Mouse (Mus musculus): ENCODE results near the gene Gsdma. TPM values are rescaled to one million over a fixed set of nuclear protein-coding genes. Genes with fewer than 3 reads are reported as not detected.

The Gsdma gene
- polyA plus RNA-seq, 2 experiments from 2014 or later = 0.20 TPM; not detected in 1

DNA sequence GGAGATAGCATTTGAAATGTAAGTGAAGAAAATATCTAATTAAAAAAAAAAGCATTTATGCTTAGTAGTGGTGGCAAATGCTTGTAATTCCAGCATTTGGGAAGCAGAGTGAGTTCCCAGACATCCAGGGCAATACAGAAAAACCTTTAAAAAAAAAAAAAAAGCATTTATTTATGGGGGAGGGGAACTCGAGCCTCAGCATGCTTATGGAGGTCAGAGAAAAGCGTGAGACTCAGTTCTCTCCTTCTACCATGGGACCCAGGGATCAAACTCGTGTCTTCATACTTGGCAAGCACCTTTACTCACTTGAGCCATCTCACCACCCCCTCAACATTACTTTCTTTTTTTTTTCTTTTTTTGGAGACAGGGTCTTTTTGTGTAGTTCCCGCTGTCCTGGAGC lies 17.0 kb downstream of the Gsdma start:
- ATAC-seq = no peak

DNA sequence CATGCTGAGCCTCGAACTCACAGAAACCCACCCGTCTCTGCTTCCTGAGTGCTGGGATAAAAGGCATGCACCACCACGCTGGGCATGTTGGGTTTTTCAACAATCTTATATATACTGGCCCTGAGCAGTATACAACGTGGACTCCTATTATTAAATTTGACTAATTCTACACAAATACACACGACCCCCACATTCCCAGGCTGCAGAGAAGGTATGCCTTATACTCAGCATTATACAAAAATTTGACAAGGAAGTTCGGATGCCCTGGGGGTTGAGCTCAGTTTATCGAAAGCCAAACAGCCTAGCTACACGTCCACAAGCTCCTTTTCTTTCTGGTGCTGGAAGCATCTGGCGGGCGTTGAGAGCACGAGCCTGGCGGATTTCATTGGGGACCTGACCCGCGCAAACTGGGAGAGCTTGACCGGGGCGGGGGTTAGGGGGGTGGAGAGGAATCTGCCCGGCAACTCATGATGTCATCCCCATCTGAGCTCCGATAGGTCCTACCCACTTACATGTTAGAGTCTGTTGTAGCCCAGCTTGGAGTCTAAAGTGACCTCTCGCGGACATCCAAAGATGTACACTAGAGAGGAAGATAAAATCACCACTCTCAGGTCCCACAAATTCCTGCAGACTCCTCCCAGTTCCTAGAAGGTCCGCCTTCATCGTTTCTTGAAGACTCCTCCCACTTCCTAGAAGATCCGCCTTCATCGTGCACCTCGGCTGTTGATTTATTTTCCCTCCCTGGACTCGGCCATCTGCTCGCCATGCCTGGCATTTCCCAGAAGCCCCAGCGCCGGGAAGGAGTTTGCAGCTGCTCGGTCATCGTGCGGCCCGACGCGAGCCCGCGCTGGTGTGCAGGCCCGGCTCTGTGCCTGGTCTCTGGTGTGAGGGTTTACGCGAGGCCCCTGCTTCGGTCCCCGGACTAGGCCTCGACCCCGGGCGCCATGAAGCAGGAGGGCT lies 17.9 kb downstream of the Gsdma start, which contains the start of gene Psmd3:
Psmd3 (plus strand) TSS at position 769 of the 960 bp plus-strand sequence.
- peak; percentile 88 for ATAC-seq

DNA sequence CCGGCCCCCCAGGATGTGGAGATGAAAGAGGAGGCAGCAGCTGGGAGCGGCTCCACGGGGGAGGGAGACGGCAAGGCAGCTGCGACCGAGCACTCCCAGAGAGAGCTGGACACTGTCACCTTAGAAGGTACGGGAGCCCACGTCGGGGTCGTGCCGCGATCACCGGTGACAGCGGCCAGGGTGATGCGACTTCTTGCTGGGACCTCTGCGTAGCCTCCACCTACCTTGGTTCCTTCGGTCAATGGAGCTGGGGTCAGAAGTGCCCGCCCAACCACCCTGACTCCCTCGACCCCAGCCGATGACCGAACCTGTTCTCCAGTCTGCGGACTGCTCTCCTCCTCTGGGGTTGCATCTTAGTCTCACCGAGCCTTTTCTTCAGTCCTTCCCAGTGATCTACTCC lies 18.7 kb downstream of the Gsdma start:
- no peak for ATAC-seq

DNA sequence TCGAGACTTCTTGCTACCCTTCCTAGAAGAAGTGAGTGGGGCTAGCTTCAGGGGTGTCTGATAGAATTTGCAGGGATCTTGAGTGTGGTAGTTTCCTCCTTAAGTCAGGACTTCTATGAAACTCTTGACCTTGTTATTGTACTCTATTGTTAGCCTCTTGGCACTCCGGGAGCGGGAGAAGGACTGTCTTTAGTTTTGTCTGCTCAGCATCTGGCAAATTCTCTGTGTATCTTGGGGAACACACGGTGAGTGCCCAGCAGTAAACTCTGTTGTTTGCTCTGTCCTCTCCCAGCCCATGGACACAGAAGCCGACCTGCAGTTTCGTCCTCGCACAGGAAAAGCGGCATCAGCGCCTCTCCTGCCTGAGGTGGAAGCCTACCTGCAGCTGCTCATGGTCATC lies 21.5 kb downstream of the Gsdma start:
- no peak for ATAC-seq

DNA sequence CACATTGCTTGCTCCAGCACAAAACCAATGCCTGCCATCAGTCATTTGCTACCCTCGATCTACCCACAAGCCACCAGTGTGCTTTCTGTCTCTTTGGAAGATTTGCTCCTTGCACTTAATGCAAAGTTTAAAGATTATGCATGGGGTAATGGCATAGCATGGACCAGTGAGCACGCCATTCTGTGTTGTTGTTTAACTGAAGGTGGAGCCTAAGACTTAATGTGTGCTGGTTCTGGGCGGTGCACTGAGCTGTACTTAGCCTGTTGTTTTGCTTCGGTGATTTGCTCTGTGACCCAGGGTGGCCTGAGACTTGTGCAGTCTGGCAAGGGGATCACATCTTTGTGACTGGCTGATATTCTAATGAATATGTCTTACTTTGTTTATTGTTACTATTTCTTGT lies 22.8 kb downstream of the Gsdma start:
- no peak for ATAC-seq

DNA sequence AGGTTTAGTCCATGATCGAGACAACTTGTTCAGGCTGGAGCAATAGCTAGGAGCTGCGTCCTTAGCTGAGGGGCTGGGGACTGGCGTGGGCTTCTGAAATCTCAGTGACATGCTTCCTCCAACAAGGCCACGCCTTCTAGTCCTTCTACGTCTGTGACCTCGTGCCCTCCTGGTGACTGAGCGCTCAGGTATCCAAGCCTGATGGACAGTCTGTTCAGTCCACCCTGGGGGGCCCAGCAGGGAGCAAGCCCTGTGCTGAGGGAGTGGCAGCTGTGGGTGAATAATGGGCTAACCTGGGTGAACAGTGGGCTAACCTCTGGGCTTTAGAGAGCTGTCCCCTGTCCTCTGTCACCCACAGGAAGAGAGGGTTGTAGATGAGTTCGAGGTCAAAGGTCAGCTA lies 23.9 kb downstream of the Gsdma start:
- no peak for ATAC-seq

DNA sequence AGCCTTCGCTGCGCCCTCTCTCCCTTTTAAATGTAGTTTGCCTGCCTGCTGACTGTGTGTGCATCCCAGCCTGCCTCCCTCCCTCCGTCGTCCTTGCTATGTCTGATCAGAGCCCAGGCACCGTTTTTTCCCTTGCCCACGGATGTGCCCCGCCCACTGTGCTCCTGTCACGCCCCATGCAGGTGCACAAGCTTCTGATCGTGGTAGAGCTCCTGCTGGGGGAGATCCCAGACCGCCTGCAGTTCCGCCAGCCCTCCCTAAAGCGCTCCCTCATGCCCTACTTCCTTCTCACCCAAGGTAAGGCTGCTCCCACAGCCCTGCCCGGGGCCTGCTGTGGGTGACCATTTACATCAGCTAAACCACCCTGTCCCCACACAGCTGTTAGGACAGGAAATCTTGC lies 29.1 kb downstream of the Gsdma start:
- ATAC-seq = no peak

DNA sequence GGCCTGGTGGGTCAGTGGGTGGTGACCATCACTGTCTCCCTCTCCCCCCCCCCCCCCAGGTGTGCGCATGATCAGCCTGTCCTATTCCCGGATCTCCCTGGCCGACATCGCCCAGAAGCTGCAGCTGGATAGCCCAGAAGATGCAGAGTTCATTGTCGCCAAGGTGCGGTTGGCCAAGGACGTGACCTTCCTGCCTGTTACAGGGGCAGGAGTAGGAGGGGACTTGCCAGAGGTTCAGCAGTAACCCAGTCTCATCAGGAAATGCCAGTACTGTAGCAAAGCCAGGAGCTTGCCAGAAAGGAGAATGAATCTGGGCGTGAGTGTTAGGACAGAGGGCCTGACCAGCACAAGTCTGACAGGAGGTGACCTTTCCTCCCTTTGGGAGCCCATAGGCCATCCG lies 29.6 kb downstream of the Gsdma start:
- ATAC-seq = no peak

DNA sequence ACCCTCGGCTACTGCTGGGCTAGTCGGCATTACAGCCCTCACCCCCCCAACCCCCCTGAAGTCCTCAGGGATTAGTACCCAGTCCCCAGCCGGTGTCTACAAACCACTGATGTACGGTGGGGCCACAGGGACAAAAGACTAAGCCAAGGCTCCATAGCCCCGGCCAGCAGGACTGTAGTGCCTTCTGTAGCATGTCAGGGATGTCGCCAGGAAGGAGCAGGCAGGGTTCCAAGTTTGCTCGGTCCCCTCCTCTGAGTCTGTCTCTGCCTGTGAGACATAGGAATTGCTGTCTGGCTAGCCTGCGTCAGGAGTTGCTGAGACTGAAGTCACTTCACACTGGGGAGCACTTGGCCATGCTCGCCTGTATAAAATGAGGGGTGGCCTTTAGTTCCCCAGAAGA lies 30.1 kb downstream of the Gsdma start:
- ATAC-seq = no peak

DNA sequence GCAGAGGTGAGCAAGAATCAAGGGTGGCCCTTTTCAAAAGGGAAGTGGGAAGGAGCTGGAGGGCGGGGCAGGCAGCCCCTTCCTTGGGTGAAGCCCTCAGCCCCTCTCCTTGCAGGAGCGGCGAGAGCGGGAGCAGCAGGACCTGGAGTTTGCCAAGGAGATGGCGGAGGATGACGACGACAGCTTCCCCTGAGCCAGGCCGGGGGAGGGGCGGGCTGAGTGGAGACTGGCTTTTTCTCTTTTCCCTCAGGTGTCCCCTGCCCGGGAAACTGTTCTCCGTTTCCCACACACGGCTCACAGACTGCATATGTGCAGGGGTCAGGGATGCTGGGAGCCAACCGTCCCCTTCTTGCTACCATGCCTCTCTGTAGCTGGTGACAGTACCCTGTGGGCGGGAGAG lies 31.3 kb downstream of the Gsdma start:
- ATAC-seq = no peak

DNA sequence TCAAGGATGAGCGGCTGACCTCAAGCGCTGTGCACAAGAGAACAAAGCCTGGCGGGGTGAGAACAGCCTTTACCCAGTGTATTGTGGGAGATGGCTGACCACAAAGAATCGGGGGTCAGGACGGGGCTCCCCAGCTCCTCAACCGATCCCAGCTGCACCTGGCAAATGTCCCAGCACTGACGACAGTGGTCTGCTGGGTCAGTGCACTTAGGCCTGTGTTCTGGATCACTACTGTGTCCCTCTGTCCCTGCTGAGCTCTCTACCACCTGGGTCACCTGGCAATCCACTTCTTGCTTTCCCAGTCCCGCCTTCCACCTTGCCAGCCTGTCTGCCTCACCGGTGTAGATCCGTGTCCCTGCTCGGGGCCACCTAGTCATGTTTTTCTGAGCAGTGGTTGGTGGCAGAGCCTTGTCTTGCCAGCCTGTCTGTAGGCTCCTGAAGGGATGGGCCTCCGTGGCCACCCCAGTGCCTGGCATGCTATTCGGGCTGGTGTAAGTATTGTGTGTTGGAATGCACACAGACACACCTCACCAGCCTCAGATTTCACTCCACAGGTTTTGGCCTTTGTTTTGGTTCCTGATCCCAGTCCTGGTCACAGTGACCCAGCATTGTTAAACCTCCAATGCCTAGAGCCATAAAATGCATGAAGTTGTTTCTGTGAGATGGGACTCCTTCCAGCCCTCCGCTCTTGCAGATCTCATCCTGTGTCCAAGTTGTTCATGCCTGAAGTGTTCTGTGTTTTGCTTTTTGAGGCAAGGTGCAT lies 32.5 kb downstream of the Gsdma start:
- ATAC-seq = no peak

DNA sequence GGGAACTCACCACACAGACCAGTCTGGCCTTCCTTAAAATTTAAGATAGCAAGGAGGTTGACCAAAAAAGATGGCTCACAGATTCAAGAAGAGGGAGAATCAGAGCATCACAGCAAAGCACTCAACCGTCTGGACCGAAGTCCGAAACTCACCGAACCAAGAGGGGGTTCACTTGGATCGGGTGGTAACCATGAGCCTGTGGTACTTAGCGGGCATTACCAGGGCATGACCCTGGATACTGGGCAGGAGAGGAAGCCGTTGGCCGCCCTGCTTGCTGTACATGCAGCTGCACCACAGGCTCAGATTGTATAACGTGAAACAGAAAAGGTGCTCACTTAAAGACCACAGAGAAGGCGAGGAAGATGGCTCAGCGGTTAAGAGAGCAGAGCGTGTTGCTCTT lies 33.1 kb downstream of the Gsdma start:
- no peak for ATAC-seq

DNA sequence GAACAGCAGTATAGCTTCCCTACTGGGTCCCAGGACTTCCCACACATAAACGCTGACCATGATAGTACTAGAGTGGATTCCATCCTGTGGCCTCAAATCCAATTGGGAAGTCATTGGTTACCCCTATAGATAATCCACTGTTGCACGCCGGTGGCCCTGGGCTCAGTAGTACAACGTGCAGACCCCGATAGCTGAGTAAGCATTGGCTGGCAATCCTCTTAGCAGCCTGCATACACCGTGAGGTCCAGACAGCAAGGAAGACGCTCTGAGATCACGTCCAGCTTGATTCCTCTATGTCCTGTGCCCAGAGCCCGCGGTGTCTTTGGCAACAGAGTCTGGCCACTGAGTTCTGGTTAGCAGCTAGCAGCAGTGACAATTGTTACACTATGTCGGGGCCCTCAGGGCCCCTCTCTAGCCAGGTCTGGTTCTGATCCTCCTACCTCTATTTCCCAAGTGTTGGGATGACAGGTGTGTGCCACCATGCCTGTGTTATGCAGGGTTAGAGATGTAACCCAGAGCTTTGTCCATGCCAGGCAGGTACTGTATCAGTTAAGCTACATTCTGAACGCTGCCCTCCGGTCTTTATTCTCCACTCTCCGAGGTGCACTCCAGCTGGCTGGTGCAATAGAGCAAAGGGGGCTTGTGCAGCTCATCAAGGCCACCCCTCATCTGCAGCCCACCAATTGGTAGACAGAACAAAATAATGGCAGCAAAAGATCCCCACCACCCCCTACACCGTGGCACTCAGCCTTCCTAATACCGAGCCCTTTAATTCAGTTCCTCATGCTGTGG lies 34.9 kb downstream of the Gsdma start:
- ATAC-seq = no peak

DNA sequence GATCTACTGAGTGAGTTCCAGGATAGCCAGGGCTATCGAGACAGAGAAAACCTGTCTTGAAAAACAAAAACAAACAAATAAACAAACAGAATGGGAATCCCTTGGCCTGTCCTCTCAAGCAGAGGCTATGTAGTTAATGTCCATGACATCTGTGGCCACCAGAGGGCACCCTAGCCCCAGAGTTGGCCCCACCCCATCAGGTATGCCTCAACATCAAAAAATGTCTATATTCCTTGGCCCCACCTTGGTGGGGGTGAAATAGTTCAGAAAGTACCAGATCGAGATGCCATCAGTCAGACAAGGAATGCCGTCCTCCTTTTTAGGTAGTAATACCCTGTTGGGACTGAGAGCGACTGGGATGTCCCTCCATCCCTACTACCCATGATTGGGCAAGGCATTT lies 35.8 kb downstream of the Gsdma start:
- peak; percentile 43 for ATAC-seq

DNA sequence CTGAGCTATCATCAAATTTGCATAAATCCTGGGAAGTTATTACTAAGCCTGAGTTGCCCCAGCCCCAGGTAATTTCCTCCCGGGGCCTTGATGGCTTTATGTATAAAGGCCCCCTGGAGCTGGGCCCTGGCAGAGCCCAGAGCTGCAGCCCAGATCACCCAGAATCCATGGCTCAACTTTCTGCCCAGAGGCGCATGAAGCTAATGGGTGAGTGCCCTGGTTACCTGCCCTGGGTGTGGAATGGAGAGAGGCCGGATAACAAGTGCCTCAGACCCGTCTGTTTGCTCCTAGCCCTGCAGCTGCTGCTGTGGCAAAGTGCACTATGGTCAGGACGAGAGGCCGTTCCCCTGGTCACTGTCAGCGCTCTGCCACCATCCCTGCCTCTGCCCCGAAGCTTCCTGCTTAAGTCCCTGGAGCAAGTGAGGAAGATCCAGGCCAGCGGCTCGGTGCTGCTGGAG lies 37.1 kb downstream of the Gsdma start, which contains the start of gene Csf3:
Csf3 (plus strand) TSS at position 51 of the 458 bp plus-strand sequence.
- no peak for ATAC-seq

DNA sequence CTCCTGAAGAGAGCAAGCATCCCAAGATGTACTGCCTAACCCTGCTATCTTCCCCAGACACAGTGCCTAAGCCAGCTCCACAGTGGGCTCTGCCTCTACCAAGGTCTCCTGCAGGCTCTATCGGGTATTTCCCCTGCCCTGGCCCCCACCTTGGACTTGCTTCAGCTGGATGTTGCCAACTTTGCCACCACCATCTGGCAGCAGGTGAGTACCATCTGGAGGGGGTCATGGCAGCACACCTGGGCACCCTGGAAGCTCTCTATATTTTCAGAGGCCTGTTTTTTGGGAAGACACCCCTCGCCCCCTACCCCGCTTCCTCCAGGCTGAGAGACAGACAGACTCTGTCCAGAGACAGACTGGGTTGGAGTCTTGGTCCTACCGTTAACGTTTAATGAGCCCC lies 38.2 kb downstream of the Gsdma start:
- ATAC-seq = no peak

DNA sequence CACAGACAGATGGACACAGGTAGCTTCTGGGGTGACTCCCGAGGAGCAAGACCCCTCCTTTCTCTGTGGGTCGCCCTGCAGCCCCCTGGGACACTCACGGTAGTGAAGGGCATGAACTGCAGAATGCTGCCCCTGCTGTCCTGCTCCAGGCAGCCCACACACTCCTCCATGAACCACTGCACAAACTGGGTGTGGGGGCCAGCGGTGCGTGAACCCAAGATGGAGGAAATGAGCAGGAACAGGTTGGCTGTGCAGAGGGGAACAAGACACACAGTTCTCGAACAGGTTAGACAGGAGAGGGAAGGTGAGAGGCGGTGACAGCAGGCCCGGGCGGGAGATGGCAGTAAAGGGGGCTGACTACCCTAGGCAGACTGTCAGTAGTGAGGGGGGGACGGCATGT lies 40.9 kb downstream of the Gsdma start:
- no peak for ATAC-seq

DNA sequence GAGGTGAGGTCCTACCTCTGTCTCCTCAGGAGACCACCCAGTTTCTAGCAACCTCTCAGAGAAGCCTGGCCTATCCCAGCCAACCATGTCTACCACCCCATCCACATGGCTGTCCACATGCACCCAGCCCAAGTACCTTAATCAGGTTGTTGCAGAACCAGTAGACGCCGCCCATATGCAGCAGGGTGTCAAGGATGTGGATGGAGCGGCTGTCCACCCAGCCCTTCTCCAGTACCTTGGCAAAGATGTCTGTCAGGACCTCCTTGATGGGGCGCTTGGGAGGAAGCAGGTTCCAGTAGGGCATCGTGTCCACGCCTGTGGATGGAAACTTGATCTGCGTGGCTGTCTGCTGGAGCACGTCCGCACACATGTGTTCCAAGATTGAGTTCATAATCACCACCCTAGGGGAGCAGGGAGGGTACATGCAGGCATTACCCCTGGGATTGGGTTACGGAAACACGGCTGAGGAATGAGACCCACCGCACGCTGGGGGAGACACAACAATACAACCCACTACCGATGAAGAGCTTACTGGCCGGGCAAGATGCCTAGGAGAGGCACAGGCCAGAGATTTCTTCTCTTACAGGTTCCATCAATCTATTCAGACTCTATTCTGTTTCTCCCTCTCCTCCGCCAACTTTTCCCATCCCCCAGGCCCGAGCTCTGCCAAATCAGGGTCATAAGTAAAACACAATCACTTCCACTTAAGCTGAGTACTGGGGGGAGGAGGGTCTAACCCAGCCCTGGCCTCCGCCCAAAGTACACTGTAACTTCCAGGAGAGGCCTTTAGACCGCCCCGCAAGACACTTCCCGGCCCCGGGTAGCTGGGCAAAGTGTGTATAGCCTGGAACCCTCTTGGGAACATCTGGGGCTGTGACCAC lies 43.5 kb downstream of the Gsdma start:
- ATAC-seq = no peak

DNA sequence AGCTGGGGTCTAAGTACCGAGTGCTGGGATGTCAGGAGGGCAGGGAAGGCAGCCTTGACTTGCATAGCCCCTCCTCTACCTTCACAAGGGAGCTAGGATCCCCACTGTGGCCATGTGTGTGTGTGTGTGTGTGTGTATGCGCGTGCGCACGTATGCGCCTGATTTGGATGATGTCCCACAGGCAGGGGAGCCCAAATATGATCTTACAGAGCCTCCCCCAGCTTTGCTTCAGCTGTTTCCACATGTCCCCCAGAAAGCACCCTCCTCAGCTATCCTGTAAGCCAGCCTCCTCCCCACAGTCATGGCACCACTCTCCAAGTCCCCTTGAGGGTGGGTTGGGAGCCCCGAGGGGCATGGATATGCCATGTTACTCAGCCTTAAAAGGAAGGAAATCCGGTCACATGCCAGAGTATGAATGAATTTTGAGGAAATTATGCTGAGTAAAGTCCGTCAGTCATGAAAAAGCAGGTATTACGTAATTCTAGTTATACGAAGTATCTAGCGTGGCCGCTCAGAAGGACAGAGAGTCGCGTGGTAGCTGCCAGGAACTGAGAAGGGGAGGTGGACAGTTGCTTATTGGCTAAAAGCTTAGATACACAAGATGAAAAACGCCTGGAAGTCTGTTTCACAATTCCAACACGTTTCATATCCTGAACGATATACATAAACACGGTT lies 44.3 kb downstream of the Gsdma start:
- no peak for ATAC-seq

DNA sequence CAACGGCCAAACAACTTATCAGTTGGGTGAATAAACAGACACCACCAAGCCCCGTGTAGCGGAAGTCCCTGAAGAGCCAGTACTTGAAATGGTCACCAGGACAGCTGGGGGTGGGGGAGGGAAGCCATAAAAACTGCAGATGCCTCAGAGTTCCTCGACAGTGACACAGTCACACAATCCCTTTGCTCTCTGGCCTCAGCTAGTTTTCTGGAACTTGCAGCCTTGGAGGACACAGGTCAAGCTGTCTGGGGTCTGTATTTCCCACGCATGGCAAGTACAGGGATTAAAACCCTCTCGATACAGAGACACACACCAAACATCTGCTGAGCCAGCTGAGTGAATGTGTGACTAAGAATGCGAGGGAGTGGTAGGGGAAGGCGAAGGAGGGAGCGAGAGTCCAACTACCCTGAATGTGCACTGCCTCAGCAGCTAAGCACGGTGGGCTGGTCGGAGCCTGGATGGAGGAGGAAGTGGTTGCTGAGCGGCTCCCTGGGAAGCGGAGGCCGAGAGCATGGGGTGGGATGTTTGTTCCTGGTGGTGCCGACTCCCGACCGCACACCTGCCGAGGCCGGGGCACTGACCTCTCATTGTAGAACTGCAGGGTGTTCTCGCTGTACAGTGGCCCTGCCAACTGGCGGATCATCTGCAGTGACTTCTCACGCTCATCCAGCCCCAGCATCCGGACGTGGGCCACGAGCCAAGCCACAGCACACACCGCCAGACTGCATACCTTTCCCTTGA lies 45.0 kb downstream of the Gsdma start:
- ATAC-seq = no peak
